Mouse (Mus musculus): Measurements from ENCODE around the gene Sgce. TPM values are rescaled to one million over a fixed set of nuclear protein-coding genes. Genes with fewer than 3 reads are reported as not detected.

Gene Sgce
- total and polyA plus RNA-seq, 2 experiments from 2014 or later, result 35.0 to 44.6 TPM

GRCm38 (mm10) chr6:4708971-4709370 is 38.0 kb downstream of the Sgce start:
- Histone ChIP-seq H3K27me3 (ENCODE audit: insufficient read depth, low read length) (no peaks in the 10 kb centered on the region), H3K9ac (replicated peaks; ENCODE audit: low read length, poor library complexity, severe bottlenecking) (no peak overlapping the region), H3K36me3 (ENCODE audit: insufficient read depth, low read length) (no peaks in the 10 kb centered on the region), H3K4me3 (ENCODE audit: low read depth, low read length) (no peak overlapping the region), H3K9me3 (ENCODE audit: low read length) (no peaks in the 10 kb centered on the region), H3K27ac (ENCODE audit: low read depth, low read length) (no peak overlapping the region), H3K4me1 (ENCODE audit: insufficient read depth, low read length) (no peaks in the 10 kb centered on the region), H3K4me2 (ENCODE audit: low read depth, low read length, poor library complexity, severe bottlenecking) (no peak overlapping the region)
- 87% methylated on average over 1 of the region's 1 CpGs for WGBS
- ATAC-seq (ENCODE audit: low FRiP score), result no peak
- no peak for DNase-seq (ENCODE audit: low spot score)
- TF ChIP-seq CTCF (IDR thresholded peaks at IDR 0.05), result no peak

GRCm38 (mm10) chr6:4706415-4706814 is 40.6 kb downstream of the Sgce start:
- H3K4me1 ChIP-seq (ENCODE audit: insufficient read depth, low read length), result no peaks in the 10 kb centered on the region
- no peaks in the 10 kb centered on the region for H3K27me3 ChIP-seq (ENCODE audit: insufficient read depth, low read length)
- H3K4me3 ChIP-seq (ENCODE audit: low read depth, low read length), result no peak overlapping the region
- H3K9ac ChIP-seq (replicated peaks; ENCODE audit: low read length, poor library complexity, severe bottlenecking), result no peak overlapping the region
- no peak overlapping the region for H3K4me2 ChIP-seq (ENCODE audit: low read depth, low read length, poor library complexity, severe bottlenecking)
- H3K9me3 ChIP-seq (ENCODE audit: low read length), result no peaks in the 10 kb centered on the region
- ATAC-seq (ENCODE audit: low FRiP score), result no peak
- TF ChIP-seq CTCF (IDR thresholded peaks at IDR 0.05), result no peak
- no peak for DNase-seq (ENCODE audit: low spot score)
- no peak overlapping the region for H3K27ac ChIP-seq (ENCODE audit: low read depth, low read length)
- 88% methylated on average over 5 of the region's 5 CpGs for WGBS
- H3K36me3 ChIP-seq (ENCODE audit: insufficient read depth, low read length), result no peaks in the 10 kb centered on the region

GRCm38 (mm10) chr6:4703908-4704307 is 43.1 kb downstream of the Sgce start:
- H3K27ac ChIP-seq (ENCODE audit: low read depth, low read length), result no peak overlapping the region
- no peak for DNase-seq (ENCODE audit: low spot score)
- ATAC-seq (ENCODE audit: low FRiP score), result no peak

GRCm38 (mm10) chr6:4701641-4702040 is 45.4 kb downstream of the Sgce start:
- ATAC-seq (ENCODE audit: low FRiP score), result no peak

More at GRCm38 (mm10) chr6:4703908-4704307, 43.1 kb downstream of the Sgce start:
- WGBS, result 73% methylated on average over 7 of the region's 7 CpGs
- H3K9me3 ChIP-seq (ENCODE audit: low read length), result no peaks in the 10 kb centered on the region
- TF ChIP-seq CTCF (IDR thresholded peaks at IDR 0.05), result no peak
- H3K4me2 ChIP-seq (ENCODE audit: low read depth, low read length, poor library complexity, severe bottlenecking), result no peak overlapping the region
- no peak overlapping the region for H3K4me3 ChIP-seq (ENCODE audit: low read depth, low read length)
- H3K27me3 ChIP-seq (ENCODE audit: insufficient read depth, low read length), result no peaks in the 10 kb centered on the region
- no peaks in the 10 kb centered on the region for H3K4me1 ChIP-seq (ENCODE audit: insufficient read depth, low read length)
- no peaks in the 10 kb centered on the region for H3K36me3 ChIP-seq (ENCODE audit: insufficient read depth, low read length)
- no peak overlapping the region for H3K9ac ChIP-seq (replicated peaks; ENCODE audit: low read length, poor library complexity, severe bottlenecking)

GRCm38 (mm10) chr6:4695778-4696177 is 51.2 kb downstream of the Sgce start:
- WGBS, result 74% methylated on average over 3 of the region's 3 CpGs

More at GRCm38 (mm10) chr6:4701641-4702040, 45.4 kb downstream of the Sgce start:
- no peak overlapping the region for H3K4me3 ChIP-seq (ENCODE audit: low read depth, low read length)
- H3K36me3 ChIP-seq (ENCODE audit: insufficient read depth, low read length), result no peaks in the 10 kb centered on the region
- no peak for DNase-seq (ENCODE audit: low spot score)
- no peak overlapping the region for H3K27ac ChIP-seq (ENCODE audit: low read depth, low read length)
- H3K27me3 ChIP-seq (ENCODE audit: insufficient read depth, low read length), result no peaks in the 10 kb centered on the region
- no peak overlapping the region for H3K4me2 ChIP-seq (ENCODE audit: low read depth, low read length, poor library complexity, severe bottlenecking)
- 94% methylated on average over 8 of the region's 8 CpGs for WGBS
- no peak overlapping the region for H3K9ac ChIP-seq (replicated peaks; ENCODE audit: low read length, poor library complexity, severe bottlenecking)
- H3K9me3 ChIP-seq (ENCODE audit: low read length), result no peaks in the 10 kb centered on the region
- H3K4me1 ChIP-seq (ENCODE audit: insufficient read depth, low read length), result no peaks in the 10 kb centered on the region
- TF ChIP-seq CTCF (IDR thresholded peaks at IDR 0.05), result no peak

GRCm38 (mm10) chr6:4694672-4695231 is 52.3 kb downstream of the Sgce start:
- Histone ChIP-seq H3K9me3 (ENCODE audit: low read length) (no peaks in the 10 kb centered on the region), H3K4me2 (ENCODE audit: low read depth, low read length, poor library complexity, severe bottlenecking) (no peak overlapping the region), H3K27me3 (ENCODE audit: insufficient read depth, low read length) (no peaks in the 10 kb centered on the region), H3K4me3 (ENCODE audit: low read depth, low read length) (no peak overlapping the region), H3K36me3 (ENCODE audit: insufficient read depth, low read length) (no peaks in the 10 kb centered on the region), H3K27ac (ENCODE audit: low read depth, low read length) (no peak overlapping the region), H3K9ac (replicated peaks; ENCODE audit: low read length, poor library complexity, severe bottlenecking) (no peak overlapping the region), H3K4me1 (ENCODE audit: insufficient read depth, low read length) (no peaks in the 10 kb centered on the region)
- WGBS, result 77% methylated on average over 8 of the region's 8 CpGs
- TF ChIP-seq CTCF (IDR thresholded peaks at IDR 0.05), result no peak
- DNase-seq (ENCODE audit: low spot score) (no peak), ATAC-seq (ENCODE audit: low FRiP score) (no peak)

More at GRCm38 (mm10) chr6:4695778-4696177, 51.2 kb downstream of the Sgce start:
- Histone ChIP-seq H3K4me2 (ENCODE audit: low read depth, low read length, poor library complexity, severe bottlenecking) (no peak overlapping the region), H3K9ac (replicated peaks; ENCODE audit: low read length, poor library complexity, severe bottlenecking) (no peak overlapping the region), H3K4me3 (ENCODE audit: low read depth, low read length) (no peak overlapping the region), H3K27ac (ENCODE audit: low read depth, low read length) (no peak overlapping the region), H3K9me3 (ENCODE audit: low read length) (no peaks in the 10 kb centered on the region), H3K4me1 (ENCODE audit: insufficient read depth, low read length) (no peaks in the 10 kb centered on the region), H3K27me3 (ENCODE audit: insufficient read depth, low read length) (no peaks in the 10 kb centered on the region), H3K36me3 (ENCODE audit: insufficient read depth, low read length) (no peaks in the 10 kb centered on the region)
- ATAC-seq (ENCODE audit: low FRiP score) (no peak), DNase-seq (ENCODE audit: low spot score) (no peak)
- TF ChIP-seq CTCF (IDR thresholded peaks at IDR 0.05), result no peak

All from midbrain, postnatal 0 days (tissue).